ENCODE assay signal across 15 mouse cellular contexts in the genomic region with DNA sequence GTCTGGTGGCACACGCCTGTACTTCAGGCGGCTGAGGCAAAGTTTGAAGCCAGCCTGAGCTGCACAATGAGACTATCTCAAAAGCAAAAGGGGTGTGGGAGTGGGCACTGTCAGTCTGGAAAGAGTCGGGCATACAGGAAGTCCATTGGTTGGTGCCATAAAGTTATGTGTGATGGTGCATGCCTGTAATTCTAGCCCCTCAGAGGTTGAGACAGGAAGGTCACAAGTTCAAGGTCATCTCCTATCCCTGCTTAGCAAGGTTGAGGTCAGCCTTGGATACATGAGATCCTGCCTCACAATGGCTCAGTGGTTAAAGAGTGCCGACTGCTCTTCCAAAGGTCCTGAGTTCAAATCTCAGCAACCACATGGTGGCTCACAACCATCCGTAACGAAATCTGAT.
"Had no signal": no experiment of that assay in that cellular context is flagged by ENCODE, and none has a peak within 500 bp of the region (broad histone marks: within the 10 kb centered on the region; RNA-seq: fewer than 3 reads in every experiment).

No protein-coding gene starts in this region.

- H3K4me3 ChIP-seq: left cerebral cortex, adult 2 months; limb, embryonic 10.5 days; liver, embryonic 15.5 days; midbrain, embryonic 10.5 days; myocyte; neural tube, embryonic 15.5 days had no signal

- H3K9ac ChIP-seq: liver, embryonic 15.5 days; lung, embryonic 14.5 days; neural tube, embryonic 15.5 days had no signal

- H3K9me3 ChIP-seq: limb, embryonic 10.5 days; liver, embryonic 15.5 days; midbrain, embryonic 10.5 days; neural tube, embryonic 15.5 days had no signal

- H3K4me1 ChIP-seq: midbrain, embryonic 10.5 days had no signal

- DNase-seq: kidney, adult 2 months; kidney, postnatal 36 days; lung, embryonic 14.5 days; lung, postnatal 10 days; lung, postnatal 4 days; midbrain, embryonic 14.5 days; thymus, postnatal 4 days had no signal

- H3K27ac ChIP-seq: left cerebral cortex, adult 2 months; limb, embryonic 10.5 days; liver, embryonic 15.5 days; midbrain, embryonic 10.5 days; neural tube, embryonic 15.5 days; stomach, postnatal 0 days had no signal

- H3K27me3 ChIP-seq: liver, embryonic 15.5 days; neural tube, embryonic 15.5 days had no signal

- H3K4me2 ChIP-seq: liver, embryonic 11.5 days; liver, embryonic 15.5 days; lung, embryonic 14.5 days; neural tube, embryonic 15.5 days had no signal
